Comparison of ENCODE assay signal across 11 mouse cellular contexts in genomic region chr17:28363507-28363906, GRCm38 (mm10). TPM values are rescaled to one million over a fixed set of nuclear protein-coding genes. Genes with fewer than 3 reads are reported as not detected.
DNase-seq lines count a peak whose midpoint lies in the region; ATAC-seq lines count a peak whose summit lies in the region.
"Had no signal": no experiment of that assay in that cellular context is flagged by ENCODE, and none has a peak within 500 bp of the region (broad histone marks: within the 10 kb centered on the region; RNA-seq: fewer than 3 reads in every experiment).

No protein-coding gene starts in this region.

- no peak for DNase-seq in heart, postnatal 25 days (ENCODE audit: low spot score)
- DNase-seq in midbrain, embryonic 11.5 days (ENCODE audit: low spot score, missing footprints) = peak; percentile 90
- no peak for DNase-seq in midbrain, embryonic 14.5 days
- DNase-seq in hindbrain, embryonic 11.5 days (ENCODE audit: low spot score) = peak; percentile 31
- DNase-seq in thymus, postnatal 10 days (ENCODE audit: low spot score in 2 of 2) = no peak

- H3K27me3 ChIP-seq in heart, embryonic 16.5 days (ENCODE audit: control insufficient read depth, insufficient read depth, low read length) = peaks cover 50% of the 10 kb centered on the region
- peaks cover 44% of the 10 kb centered on the region for H3K27me3 ChIP-seq in midbrain, embryonic 11.5 days (ENCODE audit: control insufficient read depth, insufficient read depth, low read length)
- peaks cover 45% of the 10 kb centered on the region for H3K27me3 ChIP-seq in midbrain, embryonic 14.5 days (ENCODE audit: control insufficient read depth, insufficient read depth, low read length)
- peaks cover 49% of the 10 kb centered on the region for H3K27me3 ChIP-seq in hindbrain, embryonic 11.5 days (ENCODE audit: control insufficient read depth, insufficient read depth, low read length)
- H3K27me3 ChIP-seq in stomach, embryonic 15.5 days (replicated peaks) = peaks cover 33% of the 10 kb centered on the region

- WGBS in heart, embryonic 16.5 days = 29% methylated on average over 6 of the region's 6 CpGs
- WGBS in midbrain, embryonic 11.5 days = 4% methylated on average over 6 of the region's 6 CpGs
- 10% methylated on average over 6 of the region's 6 CpGs for WGBS in midbrain, embryonic 14.5 days
- WGBS in hindbrain, embryonic 11.5 days = 6% methylated on average over 6 of the region's 6 CpGs
- WGBS in stomach, embryonic 15.5 days = 43% methylated on average over 6 of the region's 6 CpGs

- peak overlapping the region; percentile 61 for H3K4me2 ChIP-seq in heart, embryonic 16.5 days (ENCODE audit: low read depth, low read length)
- H3K4me2 ChIP-seq in midbrain, embryonic 11.5 days = peak overlapping the region; percentile 64; the same call in 1 of the 2 replicates
- no peak overlapping the region for H3K4me2 ChIP-seq in midbrain, embryonic 14.5 days (ENCODE audit: low read length)
- no peak overlapping the region for H3K4me2 ChIP-seq in hindbrain, embryonic 11.5 days (replicated peaks; ENCODE audit: low read depth, low read length)
- H3K4me2 ChIP-seq in stomach, embryonic 15.5 days = peak overlapping the region; percentile 55; the same call in 1 of the 2 replicates

- peak overlapping the region; percentile 36 for H3K4me3 ChIP-seq in heart, embryonic 16.5 days (ENCODE audit: low read length)
- no peak overlapping the region for H3K4me3 ChIP-seq in midbrain, embryonic 11.5 days (ENCODE audit: low read depth, low read length)
- H3K4me3 ChIP-seq in midbrain, embryonic 14.5 days (replicated peaks; ENCODE audit: low read depth, low read length) = no peak overlapping the region
- H3K4me3 ChIP-seq in hindbrain, embryonic 11.5 days (ENCODE audit: low read depth, low read length) = no peak overlapping the region
- no peak overlapping the region for H3K4me3 ChIP-seq in stomach, embryonic 15.5 days (replicated peaks)
- H3K4me3 ChIP-seq: myocyte had no signal

- H3K36me3 ChIP-seq in heart, embryonic 16.5 days (ENCODE audit: control insufficient read depth, insufficient read depth) = no peaks in the 10 kb centered on the region
- no peaks in the 10 kb centered on the region for H3K36me3 ChIP-seq in midbrain, embryonic 11.5 days (ENCODE audit: control insufficient read depth, insufficient read depth, low read length)
- no peaks in the 10 kb centered on the region for H3K36me3 ChIP-seq in midbrain, embryonic 14.5 days (ENCODE audit: control insufficient read depth, insufficient read depth, low read length)
- no peaks in the 10 kb centered on the region for H3K36me3 ChIP-seq in hindbrain, embryonic 11.5 days (ENCODE audit: control insufficient read depth, insufficient read depth, low read length)
- H3K36me3 ChIP-seq in stomach, embryonic 15.5 days = no peaks in the 10 kb centered on the region

- H3K9me3 ChIP-seq in heart, embryonic 16.5 days (replicated peaks; ENCODE audit: control insufficient read depth, low read length) = no peaks in the 10 kb centered on the region
- H3K9me3 ChIP-seq in midbrain, embryonic 11.5 days (ENCODE audit: control insufficient read depth, low read length) = no peaks in the 10 kb centered on the region
- no peaks in the 10 kb centered on the region for H3K9me3 ChIP-seq in midbrain, embryonic 14.5 days (ENCODE audit: control insufficient read depth, low read length)
- H3K9me3 ChIP-seq in hindbrain, embryonic 11.5 days (ENCODE audit: control insufficient read depth, low read length) = no peaks in the 10 kb centered on the region
- H3K9me3 ChIP-seq in stomach, embryonic 15.5 days = no peaks in the 10 kb centered on the region

- H3K4me1 ChIP-seq in heart, embryonic 16.5 days (ENCODE audit: control insufficient read depth, insufficient read depth, low read length) = peaks cover 17% of the 10 kb centered on the region
- peaks cover 22% of the 10 kb centered on the region for H3K4me1 ChIP-seq in midbrain, embryonic 11.5 days (ENCODE audit: control insufficient read depth, insufficient read depth, low read length)
- 0 out of 2 replicates have a peak, but pooled peaks cover 15% of the 10 kb centered on the region for H3K4me1 ChIP-seq in midbrain, embryonic 14.5 days (ENCODE audit: control insufficient read depth, insufficient read depth, low read length)
- 0 out of 2 replicates have a peak, but pooled peaks cover 2% of the 10 kb centered on the region for H3K4me1 ChIP-seq in hindbrain, embryonic 11.5 days (replicated peaks; ENCODE audit: control insufficient read depth, insufficient read depth, low read length)
- peaks cover 26% of the 10 kb centered on the region for H3K4me1 ChIP-seq in stomach, embryonic 15.5 days

- ATAC-seq in heart, embryonic 16.5 days (replicated peaks; ENCODE audit: extremely low read depth, insufficient read depth, low FRiP score) = no peak
- no peak for ATAC-seq in midbrain, embryonic 11.5 days (ENCODE audit: low FRiP score)
- no peak for ATAC-seq in midbrain, embryonic 14.5 days (ENCODE audit: low FRiP score, low TSS enrichment)
- ATAC-seq in hindbrain, embryonic 11.5 days (ENCODE audit: low FRiP score) = no peak
- ATAC-seq in stomach, embryonic 15.5 days (ENCODE audit: insufficient read depth, low FRiP score, low read depth) = no peak

- H3K9ac ChIP-seq in heart, embryonic 16.5 days (ENCODE audit: low read length) = no peak overlapping the region
- no peak overlapping the region for H3K9ac ChIP-seq in midbrain, embryonic 11.5 days (ENCODE audit: low read length)
- H3K9ac ChIP-seq in midbrain, embryonic 14.5 days (replicated peaks; ENCODE audit: low read length) = no peak overlapping the region; the same call in 1 of the 2 replicates
- H3K9ac ChIP-seq in hindbrain, embryonic 11.5 days (ENCODE audit: low read depth, low read length) = no peak overlapping the region
- H3K9ac ChIP-seq in stomach, embryonic 15.5 days = no peak overlapping the region
- H3K9ac ChIP-seq: liver, embryonic 14.5 days had no signal

- intact Hi-C loops in heart, postnatal 25 days (cut with DNase I) = no loop called here

- no peak overlapping the region for H3K27ac ChIP-seq in heart, embryonic 16.5 days (ENCODE audit: low read length)
- no peak overlapping the region for H3K27ac ChIP-seq in midbrain, embryonic 11.5 days (ENCODE audit: low read depth, low read length)
- no peak overlapping the region for H3K27ac ChIP-seq in midbrain, embryonic 14.5 days (replicated peaks; ENCODE audit: low read depth, low read length)
- no peak overlapping the region for H3K27ac ChIP-seq in hindbrain, embryonic 11.5 days (ENCODE audit: low read depth, low read length)
- H3K27ac ChIP-seq in stomach, embryonic 15.5 days = no peak overlapping the region
- H3K27ac ChIP-seq: liver, embryonic 14.5 days had no signal

RNA-seq across cellular contexts. Expression of gene Tulp1, which starts 1.5 kb away (rescaled TPM):
- 2.1 and 3.1 TPM in 2 replicates for polyA plus RNA-seq in heart, embryonic 16.5 days (2015; fragmentation: Nextera tagmentation; extraction: Ambion mirVana)
- under 1 TPM in 1 of 2 experiments, not detected in 1; 0.34 TPM for total RNA-seq in heart, postnatal 25 days (2021)
- polyA plus RNA-seq in midbrain, embryonic 11.5 days (2014; fragmentation: Nextera tagmentation; extraction: Ambion mirVana) = 4.6 and 4.9 TPM in 2 replicates
- 1.4 and 1.5 TPM in 2 replicates for polyA plus RNA-seq in midbrain, embryonic 14.5 days (2014; fragmentation: Nextera tagmentation; extraction: Ambion mirVana)
- 2.9 and 4.1 TPM in 2 replicates for polyA plus RNA-seq in hindbrain, embryonic 11.5 days (2014; fragmentation: Nextera tagmentation; extraction: Ambion mirVana)
- 4.2 and 5.0 TPM in 2 replicates for polyA plus RNA-seq in stomach, embryonic 15.5 days (2015; fragmentation: Nextera tagmentation; extraction: Ambion mirVana)
- total RNA-seq: common myeloid progenitor, adult 5-6 weeks; layer of hippocampus, postnatal 25 days had no signal
- polyA plus RNA-seq: myocyte had no signal

RNA-seq across cellular contexts. Expression of gene Tead3, which starts 12.9 kb away (rescaled TPM):
- 6.2 and 6.4 TPM in 2 replicates for polyA plus RNA-seq in heart, embryonic 16.5 days (2015; fragmentation: Nextera tagmentation; extraction: Ambion mirVana)
- total RNA-seq in heart, postnatal 25 days (2021) = 10 to 100 TPM; 12.2 to 14.4 TPM
- 3.5 and 3.7 TPM in 2 replicates for polyA plus RNA-seq in midbrain, embryonic 11.5 days (2014; fragmentation: Nextera tagmentation; extraction: Ambion mirVana)
- polyA plus RNA-seq in midbrain, embryonic 14.5 days (2014; fragmentation: Nextera tagmentation; extraction: Ambion mirVana) = 0.78 and 1.7 TPM in 2 replicates
- polyA plus RNA-seq in hindbrain, embryonic 11.5 days (2014; fragmentation: Nextera tagmentation; extraction: Ambion mirVana) = 3.7 and 5.1 TPM in 2 replicates
- 11.5 and 12.0 TPM in 2 replicates for polyA plus RNA-seq in stomach, embryonic 15.5 days (2015; fragmentation: Nextera tagmentation; extraction: Ambion mirVana)
- total RNA-seq: common myeloid progenitor, adult 5-6 weeks had no signal

RNA-seq across cellular contexts. Expression of gene Rpl10a, which starts 35.2 kb away (rescaled TPM):
- 279 and 343 TPM in 2 replicates for polyA plus RNA-seq in heart, embryonic 16.5 days (2015; fragmentation: Nextera tagmentation; extraction: Ambion mirVana)
- 100 to 1,000 TPM; 359 to 375 TPM for total RNA-seq in heart, postnatal 25 days (2021)
- 465 and 471 TPM in 2 replicates for polyA plus RNA-seq in midbrain, embryonic 11.5 days (2014; fragmentation: Nextera tagmentation; extraction: Ambion mirVana)
- 401 and 423 TPM in 2 replicates for polyA plus RNA-seq in midbrain, embryonic 14.5 days (2014; fragmentation: Nextera tagmentation; extraction: Ambion mirVana)
- 445 and 475 TPM in 2 replicates for polyA plus RNA-seq in hindbrain, embryonic 11.5 days (2014; fragmentation: Nextera tagmentation; extraction: Ambion mirVana)
- polyA plus RNA-seq in stomach, embryonic 15.5 days (2015; fragmentation: Nextera tagmentation; extraction: Ambion mirVana) = 490 and 616 TPM in 2 replicates

RNA-seq across cellular contexts. Expression of gene Fance, which starts 50.2 kb away (rescaled TPM):
- polyA plus RNA-seq in heart, embryonic 16.5 days (2015; fragmentation: Nextera tagmentation; extraction: Ambion mirVana) = 17.6 and 21.1 TPM in 2 replicates
- total RNA-seq in heart, postnatal 25 days (2021) = 10 to 100 TPM; 10.5 to 11.1 TPM
- 18.5 and 19.5 TPM in 2 replicates for polyA plus RNA-seq in midbrain, embryonic 11.5 days (2014; fragmentation: Nextera tagmentation; extraction: Ambion mirVana)
- polyA plus RNA-seq in midbrain, embryonic 14.5 days (2014; fragmentation: Nextera tagmentation; extraction: Ambion mirVana) = 19.5 and 24.3 TPM in 2 replicates
- polyA plus RNA-seq in hindbrain, embryonic 11.5 days (2014; fragmentation: Nextera tagmentation; extraction: Ambion mirVana) = 18.7 and 22.5 TPM in 2 replicates
- 26.9 and 29.9 TPM in 2 replicates for polyA plus RNA-seq in stomach, embryonic 15.5 days (2015; fragmentation: Nextera tagmentation; extraction: Ambion mirVana)

Comparison
In these comparisons a context has a peak if more than half of its experiments do, and no peak if none do; other contexts are left out.
1. H3K4me2 ChIP-seq: peak in heart, embryonic 16.5 days (single experiment), midbrain, embryonic 11.5 days (single experiment) and stomach, embryonic 15.5 days (single experiment); none in midbrain, embryonic 14.5 days (single experiment) and hindbrain, embryonic 11.5 days (single experiment).
2. DNase-seq: peak in midbrain, embryonic 11.5 days (single experiment) and hindbrain, embryonic 11.5 days (single experiment); none in heart, postnatal 25 days (single experiment), midbrain, embryonic 14.5 days (single experiment) and thymus, postnatal 10 days (0 of 2).